Mouse (Mus musculus) neural tube, embryonic 15.5 days (tissue): ENCODE measurements around the gene Ergic2. TPM values are rescaled to one million over a fixed set of nuclear protein-coding genes. Genes with fewer than 3 reads are reported as not detected.

Experiments used
- ATAC-seq: fragments of 200-750 bp; cut with Nextera tagmentation; 2 replicates; pipeline ENCODE4 v1.8.0; 2017; ENCODE audit warnings: mild to moderate bottlenecking, moderate TSS enrichment, moderate library complexity; ENCODE audit not compliant: low FRiP score
- H3K27ac ChIP-seq: fragments of 300-500 bp; sonication (generic); replicated peaks from 2 replicates; pipeline ENCODE4 v1.5.1; 2015; ENCODE audit warnings: mild to moderate bottlenecking, inconsistent platforms
- H3K27me3 ChIP-seq: fragments of 300-500 bp; sonication (generic); replicated peaks from 2 replicates; pipeline ENCODE4 v1.6.1; 2015; ENCODE audit warnings: inconsistent platforms
- H3K36me3 ChIP-seq: fragments of 300-500 bp; sonication (generic); 2 replicates; pipeline ENCODE4 v1.6.1; 2015; ENCODE audit warnings: inconsistent platforms
- H3K4me1 ChIP-seq: fragments of 300-500 bp; sonication (generic); 2 replicates; pipeline ENCODE4 v1.6.1; 2015; ENCODE audit warnings: inconsistent platforms
- H3K4me2 ChIP-seq: fragments of 300-500 bp; sonication (generic); 2 replicates; pipeline ENCODE4 v1.6.1; 2015; ENCODE audit warnings: inconsistent platforms, mild to moderate bottlenecking, moderate library complexity
- H3K4me3 ChIP-seq: fragments of 300-500 bp; sonication (generic); replicated peaks from 2 replicates; pipeline ENCODE4 v1.5.1; 2015; ENCODE audit warnings: mild to moderate bottlenecking, inconsistent platforms
- H3K9ac ChIP-seq: fragments of 300-500 bp; sonication (generic); replicated peaks from 2 replicates; pipeline ENCODE4 v1.6.1; 2015; ENCODE audit warnings: mild to moderate bottlenecking, inconsistent platforms
- H3K9me3 ChIP-seq: fragments of 300-500 bp; sonication (generic); replicated peaks from 2 replicates; pipeline ENCODE4 v1.6.1; 2016; ENCODE audit warnings: inconsistent platforms
- WGBS: fragments of 180-500 bp; shearing (Covaris S2); methylation state at CpG from one replicate; pipeline ENCODE4 v1.1.7; 2015; ENCODE audit warnings: mixed read lengths; 5-methylcytosine and 5-hydroxymethylcytosine counted together
- polyA plus RNA-seq: library from polyadenylated mRNA; unstranded; fragments of >200 nt; fragmentation: Nextera tagmentation; extraction: Ambion mirVana; gene quantifications from 2 replicates; pipeline ENCODE4 v1.2.1, GENCODE M21; 2015

Ergic2 gene
- polyA plus RNA-seq, 1 experiment from 2014 or later = 221 TPM

DNA sequence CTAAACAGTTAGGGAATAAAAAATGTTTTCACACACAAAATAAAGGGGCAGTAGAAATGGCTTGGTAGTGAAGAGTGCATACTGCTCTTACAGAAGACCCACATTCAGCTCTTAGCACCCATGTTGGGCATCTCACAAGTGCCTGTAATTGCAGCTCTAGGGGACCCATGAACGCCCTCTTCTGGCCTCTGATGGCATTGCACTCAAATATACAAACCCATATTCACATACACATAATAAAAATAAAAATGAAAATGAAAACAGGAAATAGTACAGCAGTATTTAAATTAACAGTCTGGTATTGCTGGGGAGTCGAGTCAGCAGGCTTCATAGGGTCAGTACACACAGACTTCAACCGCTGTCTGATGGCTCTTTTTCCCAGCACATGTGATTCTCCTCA lies 30.1 kb upstream of the Ergic2 start:
- Histone ChIP-seq H3K9ac (no peak overlapping the region), H3K4me3 (no peak overlapping the region), H3K36me3 (peaks cover 17% of the 10 kb centered on the region), H3K27ac (no peak overlapping the region), H3K27me3 (no peaks in the 10 kb centered on the region), H3K9me3 (no peaks in the 10 kb centered on the region), H3K4me2 (no peak overlapping the region), H3K4me1 (no peaks in the 10 kb centered on the region)
- no peak for ATAC-seq
- 66% methylated on average over 3 of the region's 3 CpGs for WGBS

- no peak overlapping the region for H3K27ac ChIP-seq
These were observed 29.5 kb upstream of the Ergic2 start for GRCm38 (mm10) chr6:148241685-148242084.

GRCm38 (mm10) chr6:148239311-148239710 lies 27.1 kb upstream of the Ergic2 start:
- WGBS = 87% methylated on average over 1 of the region's 1 CpGs
- no peaks in the 10 kb centered on the region for H3K9me3 ChIP-seq
- no peaks in the 10 kb centered on the region for H3K4me1 ChIP-seq
- H3K27ac ChIP-seq = no peak overlapping the region
- peaks cover 3% of the 10 kb centered on the region; the same call in 1 of the 2 replicates for H3K36me3 ChIP-seq
- no peaks in the 10 kb centered on the region for H3K27me3 ChIP-seq
- H3K4me3 ChIP-seq = no peak overlapping the region
- no peak for ATAC-seq
- no peak overlapping the region for H3K9ac ChIP-seq
- no peak overlapping the region for H3K4me2 ChIP-seq

More at GRCm38 (mm10) chr6:148241685-148242084, 29.5 kb upstream of the Ergic2 start:
- H3K4me3 ChIP-seq = no peak overlapping the region
- H3K4me2 ChIP-seq = no peak overlapping the region
- no peak for ATAC-seq
- no peaks in the 10 kb centered on the region for H3K9me3 ChIP-seq
- 96% methylated on average over 5 of the region's 5 CpGs for WGBS
- H3K36me3 ChIP-seq = peaks cover 17% of the 10 kb centered on the region
- no peaks in the 10 kb centered on the region for H3K4me1 ChIP-seq
- no peak overlapping the region for H3K9ac ChIP-seq
- H3K27me3 ChIP-seq = no peaks in the 10 kb centered on the region

- Histone ChIP-seq H3K36me3 (no peaks in the 10 kb centered on the region), H3K4me1 (no peaks in the 10 kb centered on the region), H3K9me3 (no peaks in the 10 kb centered on the region), H3K4me3 (no peak overlapping the region), H3K4me2 (no peak overlapping the region), H3K27me3 (no peaks in the 10 kb centered on the region), H3K27ac (no peak overlapping the region), H3K9ac (no peak overlapping the region)
- WGBS = 68% methylated on average over 5 of the region's 5 CpGs
- no peak for ATAC-seq
These were observed 25.3 kb upstream of the Ergic2 start for GRCm38 (mm10) chr6:148237453-148237852.

GRCm38 (mm10) chr6:148234105-148234828 lies 22.1 kb upstream of the Ergic2 start:
- Histone ChIP-seq H3K27ac (no peak overlapping the region), H3K27me3 (no peaks in the 10 kb centered on the region), H3K4me2 (no peak overlapping the region), H3K9ac (no peak overlapping the region), H3K36me3 (no peaks in the 10 kb centered on the region), H3K4me3 (no peak overlapping the region), H3K4me1 (no peaks in the 10 kb centered on the region), H3K9me3 (no peaks in the 10 kb centered on the region)
- ATAC-seq = no peak
- WGBS = 83% methylated on average over 3 of the region's 3 CpGs

GRCm38 (mm10) chr6:148227542-148227941 lies 15.4 kb upstream of the Ergic2 start:
- Histone ChIP-seq H3K4me2 (no peak overlapping the region), H3K9me3 (no peaks in the 10 kb centered on the region), H3K9ac (no peak overlapping the region), H3K27ac (no peak overlapping the region), H3K27me3 (no peaks in the 10 kb centered on the region), H3K4me3 (no peak overlapping the region), H3K4me1 (no peaks in the 10 kb centered on the region), H3K36me3 (no peaks in the 10 kb centered on the region)
- ATAC-seq = no peak
- 70% methylated on average over 3 of the region's 3 CpGs for WGBS

DNA sequence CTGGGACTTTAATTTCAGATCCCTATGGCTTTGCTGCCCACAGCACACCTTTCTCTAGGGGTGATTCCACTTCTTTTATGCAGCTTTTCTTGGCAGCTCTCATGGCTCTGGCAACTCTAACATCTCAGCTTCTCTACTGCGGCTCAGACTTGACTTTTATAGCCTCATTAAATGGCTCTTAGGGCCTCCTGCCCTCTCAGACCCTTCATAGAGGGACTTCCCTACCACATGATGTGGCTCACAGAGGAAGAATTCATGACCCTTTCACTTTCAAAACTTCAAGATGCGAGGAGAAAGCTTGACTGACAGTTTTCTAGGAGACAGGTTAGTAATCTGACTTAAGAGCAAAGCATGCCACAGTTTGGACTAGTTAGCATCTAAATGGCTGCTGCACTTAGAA lies 10.5 kb upstream of the Ergic2 start:
- Histone ChIP-seq H3K27me3 (no peaks in the 10 kb centered on the region), H3K4me1 (no peaks in the 10 kb centered on the region), H3K9me3 (no peaks in the 10 kb centered on the region), H3K4me3 (no peak overlapping the region), H3K4me2 (no peak overlapping the region), H3K9ac (no peak overlapping the region), H3K27ac (no peak overlapping the region), H3K36me3 (no peaks in the 10 kb centered on the region)
- no peak for ATAC-seq
- WGBS = 31% methylated on average over 2 of the region's 2 CpGs

DNA sequence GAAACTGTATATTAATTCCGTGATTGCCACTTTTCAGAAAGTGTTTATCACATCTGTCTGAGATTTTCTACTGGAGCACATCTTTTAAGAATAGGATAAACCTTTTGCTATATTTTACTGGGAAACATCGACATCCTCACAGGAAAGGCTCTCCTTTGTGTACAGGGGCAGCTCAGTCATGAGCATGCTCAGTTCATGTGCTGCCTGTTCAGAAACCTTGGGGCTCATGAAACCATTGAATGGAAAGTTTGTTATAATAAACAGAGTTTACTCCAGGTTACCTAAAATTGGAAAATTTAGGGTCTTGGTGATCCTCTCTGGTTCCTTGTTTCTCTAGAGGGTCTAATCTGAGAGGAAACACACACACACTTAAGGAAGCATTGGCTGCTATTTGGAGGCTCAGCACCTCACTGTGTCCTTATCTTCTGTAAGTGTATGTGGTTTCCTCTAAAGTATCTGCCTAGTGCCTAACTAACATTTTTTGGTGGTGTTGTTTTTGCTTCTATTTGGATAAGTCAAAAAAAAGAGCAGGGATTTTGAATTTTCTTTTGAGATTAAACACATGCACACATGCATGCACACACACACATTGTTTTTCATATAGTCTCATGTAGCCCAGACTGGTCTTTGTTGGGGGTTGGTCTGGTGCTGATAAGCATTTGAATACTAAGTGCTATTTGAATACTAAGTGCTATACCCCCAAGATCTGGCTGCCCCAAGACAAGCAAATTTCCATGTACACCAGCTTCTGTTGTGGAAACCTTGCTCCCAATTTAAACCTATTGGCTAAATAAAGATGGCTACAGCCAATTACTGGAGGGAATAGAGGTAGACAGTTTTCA lies 6.3 kb upstream of the Ergic2 start:
- no peak for ATAC-seq
- WGBS = 95% methylated on average over 2 of the region's 2 CpGs

DNA sequence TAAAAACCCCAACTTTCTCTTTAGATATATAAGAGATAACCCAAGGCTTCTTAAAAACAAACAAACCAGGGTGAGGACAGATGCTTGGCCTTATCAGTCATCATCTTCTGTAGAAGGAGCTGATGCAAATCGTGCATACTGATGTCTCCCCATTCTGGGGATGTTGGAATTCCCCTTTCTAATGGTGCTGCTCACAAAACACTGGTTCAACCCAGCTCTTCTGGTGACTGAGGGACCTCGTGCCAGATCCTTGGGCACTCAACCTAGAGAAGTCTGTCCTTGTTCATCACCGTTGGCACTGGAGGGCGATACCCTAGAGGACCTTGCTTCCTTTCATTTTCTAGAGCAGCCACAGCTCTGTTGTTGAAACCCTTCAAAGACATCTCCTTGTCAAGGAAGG lies 4.6 kb upstream of the Ergic2 start:
- ATAC-seq = no peak
- H3K27ac ChIP-seq = no peak overlapping the region
- no peak overlapping the region for H3K4me2 ChIP-seq
- WGBS = 94% methylated on average over 4 of the region's 4 CpGs
- no peaks in the 10 kb centered on the region for H3K27me3 ChIP-seq
- H3K4me3 ChIP-seq = no peak overlapping the region
- H3K9ac ChIP-seq = no peak overlapping the region
- no peaks in the 10 kb centered on the region for H3K9me3 ChIP-seq
- H3K36me3 ChIP-seq = no peaks in the 10 kb centered on the region
- peaks cover 14% of the 10 kb centered on the region for H3K4me1 ChIP-seq

More for the DNA sequence above, 6.3 kb upstream of the Ergic2 start:
- Histone ChIP-seq H3K4me1 (peaks cover 9% of the 10 kb centered on the region; the same call in 1 of the 2 replicates), H3K4me3 (no peak overlapping the region), H3K36me3 (no peaks in the 10 kb centered on the region), H3K9me3 (no peaks in the 10 kb centered on the region), H3K27me3 (no peaks in the 10 kb centered on the region), H3K27ac (no peak overlapping the region), H3K4me2 (no peak overlapping the region), H3K9ac (no peak overlapping the region)

GRCm38 (mm10) chr6:148214765-148215164 lies 2.6 kb upstream of the Ergic2 start:
- Histone ChIP-seq H3K4me2 (no peak overlapping the region), H3K4me3 (no peak overlapping the region), H3K27me3 (no peaks in the 10 kb centered on the region), H3K9me3 (no peaks in the 10 kb centered on the region), H3K4me1 (peaks cover 25% of the 10 kb centered on the region), H3K36me3 (no peaks in the 10 kb centered on the region), H3K27ac (no peak overlapping the region), H3K9ac (no peak overlapping the region)
- ATAC-seq = no peak
- WGBS = 7% methylated on average over 5 of the region's 5 CpGs

GRCm38 (mm10) chr6:148211391-148211876 lies 740 bp downstream of the Ergic2 start:
- no peaks in the 10 kb centered on the region for H3K36me3 ChIP-seq
- H3K9me3 ChIP-seq = no peaks in the 10 kb centered on the region
- peak overlapping the region; percentile 88 for H3K9ac ChIP-seq
- WGBS = under 1% methylated on average over 51 of the region's 51 CpGs
- peaks cover 32% of the 10 kb centered on the region for H3K4me1 ChIP-seq
- H3K27me3 ChIP-seq = no peaks in the 10 kb centered on the region
- H3K27ac ChIP-seq = peak overlapping the region; percentile 90
- peak overlapping the region; percentile 75 for H3K4me3 ChIP-seq
- H3K4me2 ChIP-seq = peak overlapping the region; percentile 70
- peak; percentile 62 for ATAC-seq

- 86% methylated on average over 1 of the region's 1 CpGs for WGBS
- Histone ChIP-seq H3K9me3 (no peaks in the 10 kb centered on the region), H3K36me3 (peaks cover 18% of the 10 kb centered on the region), H3K4me2 (no peak overlapping the region), H3K27me3 (no peaks in the 10 kb centered on the region), H3K4me1 (peaks cover 18% of the 10 kb centered on the region), H3K27ac (no peak overlapping the region), H3K4me3 (no peak overlapping the region), H3K9ac (no peak overlapping the region)
- ATAC-seq = no peak
These were observed 4.7 kb downstream of the Ergic2 start for GRCm38 (mm10) chr6:148207522-148207921.
